Mouse (Mus musculus) cerebellum, postnatal 14 days (tissue): ENCODE measurements around the gene 5430419D17Rik.

Source experiments
- DNase-seq, 2 experiments: peaks; one replicate each; pipeline ENCODE4 v3.0.0; 2021; ENCODE audit warnings: mixed read lengths in 2 of 2

Gene 5430419D17Rik

GRCm38 (mm10) chr7:131174121-131174520, at the start of gene 5430419D17Rik:
5430419D17Rik (plus strand) TSS chr7:131174402.
- DNase-seq, result peak; percentile 51 to 53

- DNase-seq, result no peak
Measured at GRCm38 (mm10) chr7:131130021-131130420, 44.2 kb upstream of the 5430419D17Rik start.

- no peak for DNase-seq
Measured at GRCm38 (mm10) chr7:131133181-131133580, 41.0 kb upstream of the 5430419D17Rik start.

- no peak for DNase-seq
Measured at GRCm38 (mm10) chr7:131146214-131146613, 28.0 kb upstream of the 5430419D17Rik start, which contains the start of gene 4933402N03Rik. 4933402N03Rik (minus strand) TSS chr7:131146314.

- no peak for DNase-seq
Measured at GRCm38 (mm10) chr7:131150179-131150578, 24.0 kb upstream of the 5430419D17Rik start.

- DNase-seq, result no peak
Measured at GRCm38 (mm10) chr7:131153044-131153443, 21.2 kb upstream of the 5430419D17Rik start.

- DNase-seq, result no peak
Measured at GRCm38 (mm10) chr7:131162251-131162650, 12.0 kb upstream of the 5430419D17Rik start.

- no peak for DNase-seq
Measured at GRCm38 (mm10) chr7:131167771-131168170, 6.4 kb upstream of the 5430419D17Rik start.

- no peak for DNase-seq
Measured at GRCm38 (mm10) chr7:131169099-131169498, 5.1 kb upstream of the 5430419D17Rik start.

- peak; percentile 47 to 67 for DNase-seq
Measured at GRCm38 (mm10) chr7:131182685-131183084, 8.5 kb downstream of the 5430419D17Rik start.

GRCm38 (mm10) chr7:131184339-131184738, 10.1 kb downstream of the 5430419D17Rik start:
- no peak for DNase-seq

GRCm38 (mm10) chr7:131187047-131187446, 12.8 kb downstream of the 5430419D17Rik start:
- no peak for DNase-seq

- DNase-seq, result no peak
Measured at GRCm38 (mm10) chr7:131187996-131188395, 13.8 kb downstream of the 5430419D17Rik start.

GRCm38 (mm10) chr7:131223086-131223485, 48.9 kb downstream of the 5430419D17Rik start:
- peak; percentile 13 to 24 for DNase-seq

GRCm38 (mm10) chr7:131236091-131236490, 61.9 kb downstream of the 5430419D17Rik start:
- DNase-seq, result no peak

- no peak for DNase-seq
Measured at GRCm38 (mm10) chr7:131244993-131245392, 70.8 kb downstream of the 5430419D17Rik start.

- no peak for DNase-seq
Measured at GRCm38 (mm10) chr7:131256841-131257240, 82.6 kb downstream of the 5430419D17Rik start.

GRCm38 (mm10) chr7:131257309-131257708, 83.1 kb downstream of the 5430419D17Rik start:
- DNase-seq, result peak in 1 of 2 experiments; percentile 8

- no peak for DNase-seq
Measured at GRCm38 (mm10) chr7:131260946-131261345, 86.7 kb downstream of the 5430419D17Rik start.

- no peak for DNase-seq
Measured at GRCm38 (mm10) chr7:131264251-131264650, 90.0 kb downstream of the 5430419D17Rik start.

- DNase-seq, result peak; percentile 5 to 36
Measured at GRCm38 (mm10) chr7:131265851-131266250, 91.6 kb downstream of the 5430419D17Rik start.

- DNase-seq, result no peak
Measured at GRCm38 (mm10) chr7:131297151-131297550, 122.9 kb downstream of the 5430419D17Rik start.

GRCm38 (mm10) chr7:131303340-131303739, 129.1 kb downstream of the 5430419D17Rik start:
- DNase-seq, result no peak

- no peak for DNase-seq
Measured at GRCm38 (mm10) chr7:131306733-131307132, 132.5 kb downstream of the 5430419D17Rik start.

- DNase-seq, result no peak
Measured at GRCm38 (mm10) chr7:131314493-131314892, 140.3 kb downstream of the 5430419D17Rik start.
